Comparison of ENCODE assay signal across 34 mouse cellular contexts in genomic region chr11:112587386-112587785, GRCm38 (mm10).
"Had no signal": no experiment of that assay in that cellular context is flagged by ENCODE, and none has a peak within 500 bp of the region (broad histone marks: within the 10 kb centered on the region; RNA-seq: fewer than 3 reads in every experiment).

No protein-coding gene starts in this region.

- H3K4me1 ChIP-seq: heart, embryonic 12.5 days; heart, embryonic 13.5 days; heart, embryonic 15.5 days; intestine, embryonic 15.5 days; kidney, embryonic 15.5 days had no signal

- DNase-seq: heart, postnatal 10 days; heart, postnatal 14 days; heart, postnatal 36 days; heart, postnatal 4 days; kidney, adult 11 months; kidney, adult 18-20 months; kidney, adult 2 months; kidney, adult 8-10 months; kidney, adult 9 months; kidney, postnatal 10 days; kidney, postnatal 14 days; kidney, postnatal 25 days; kidney, postnatal 36 days; layer of hippocampus, adult 9-11 months; layer of hippocampus, postnatal 36 days had no signal

- H3K27ac ChIP-seq: heart, embryonic 13.5 days; heart, embryonic 15.5 days; hindbrain, embryonic 10.5 days; hindbrain, embryonic 12.5 days; hindbrain, embryonic 13.5 days; hindbrain, embryonic 14.5 days; hindbrain, embryonic 15.5 days; hindbrain, postnatal 0 days; intestine, embryonic 15.5 days; kidney, postnatal 0 days; layer of hippocampus, adult 2 months; left cerebral cortex, adult 2 months had no signal

- H3K4me2 ChIP-seq: heart, embryonic 11.5 days; heart, embryonic 12.5 days; heart, embryonic 13.5 days; heart, embryonic 15.5 days; hindbrain, embryonic 12.5 days; hindbrain, embryonic 13.5 days; hindbrain, embryonic 14.5 days; hindbrain, embryonic 15.5 days; intestine, embryonic 15.5 days; kidney, embryonic 15.5 days had no signal

- H3K4me3 ChIP-seq: heart, embryonic 12.5 days; heart, embryonic 13.5 days; heart, embryonic 15.5 days; hindbrain, embryonic 10.5 days; hindbrain, embryonic 12.5 days; hindbrain, embryonic 13.5 days; hindbrain, embryonic 15.5 days; intestine, embryonic 15.5 days; kidney, embryonic 15.5 days; layer of hippocampus, adult 2 months; left cerebral cortex, adult 2 months had no signal

- H3K27me3 ChIP-seq: heart, embryonic 12.5 days; heart, embryonic 13.5 days; heart, embryonic 15.5 days; hindbrain, embryonic 12.5 days; hindbrain, embryonic 13.5 days; hindbrain, embryonic 15.5 days; intestine, embryonic 15.5 days had no signal

- H3K9me3 ChIP-seq: heart, embryonic 15.5 days; hindbrain, embryonic 12.5 days; hindbrain, embryonic 13.5 days; hindbrain, embryonic 15.5 days; intestine, embryonic 15.5 days; kidney, embryonic 15.5 days had no signal

- H3K9ac ChIP-seq: heart, embryonic 12.5 days; heart, embryonic 13.5 days; heart, embryonic 15.5 days; hindbrain, embryonic 12.5 days; hindbrain, embryonic 13.5 days; hindbrain, embryonic 14.5 days; hindbrain, embryonic 15.5 days; intestine, embryonic 15.5 days; kidney, embryonic 15.5 days had no signal

- H3K36me3 ChIP-seq: heart, embryonic 12.5 days; heart, embryonic 13.5 days; heart, embryonic 15.5 days; hindbrain, embryonic 10.5 days; hindbrain, embryonic 12.5 days; hindbrain, embryonic 13.5 days; hindbrain, embryonic 15.5 days; intestine, embryonic 15.5 days; kidney, embryonic 15.5 days had no signal

- ATAC-seq: hindbrain, embryonic 16.5 days; hindbrain, postnatal 0 days; inflammation-experienced regulatory T-cells, adult 6 months; intestine, embryonic 15.5 days; intestine, embryonic 16.5 days; intestine, postnatal 0 days had no signal
